Mouse (Mus musculus) hindbrain, embryonic 11.5 days (tissue): ENCODE measurements at regions not wholly inside any gene's neighbourhood (a gene's known extent, or its start where the extent isn't known, plus 50 kb on each side); places are given as distances from the start of the nearest gene placed in this dataset.
A peak's percentile ranks its signal among the peaks of the same experiment; 100 is the strongest.

Source experiments
- ATAC-seq: fragments of 200-750 bp; cut with Nextera tagmentation; 2 replicates; pipeline ENCODE4 v1.8.0; 2017; ENCODE audit warnings: mild to moderate bottlenecking, moderate TSS enrichment, moderate library complexity; ENCODE audit not compliant: low FRiP score
- DNase-seq: peaks from one replicate; pipeline ENCODE4 v3.0.0-alpha.2; 2015; ENCODE audit warnings: low spot score
- H3K27ac ChIP-seq: fragments of 300-500 bp; sonication (generic); 2 replicates; pipeline ENCODE4 v1.5.1; 2014; ENCODE audit warnings: mild to moderate bottlenecking, low read depth, low read length
- H3K27me3 ChIP-seq: fragments of 300-500 bp; sonication (generic); 2 replicates; pipeline ENCODE4 v1.6.1; 2014; ENCODE audit warnings: mild to moderate bottlenecking, low read length, moderate library complexity, mixed read lengths; ENCODE audit not compliant: control insufficient read depth, insufficient read depth
- H3K36me3 ChIP-seq: fragments of 300-500 bp; sonication (generic); 2 replicates; pipeline ENCODE4 v1.6.1; 2014; ENCODE audit warnings: mild to moderate bottlenecking, low read length, moderate library complexity, mixed read lengths; ENCODE audit not compliant: control insufficient read depth, insufficient read depth
- H3K4me1 ChIP-seq: fragments of 300-500 bp; sonication (generic); replicated peaks from 2 replicates; pipeline ENCODE4 v1.6.1; 2014; ENCODE audit warnings: low read length, mixed read lengths; ENCODE audit not compliant: control insufficient read depth, insufficient read depth
- H3K4me2 ChIP-seq: fragments of 300-500 bp; sonication (generic); replicated peaks from 2 replicates; pipeline ENCODE4 v1.6.1; 2014; ENCODE audit warnings: mild to moderate bottlenecking, low read depth, low read length
- H3K4me3 ChIP-seq: fragments of 300-500 bp; sonication (generic); 2 replicates; pipeline ENCODE4 v1.5.1; 2014; ENCODE audit warnings: low read depth, low read length
- H3K9ac ChIP-seq: fragments of 300-500 bp; sonication (generic); 2 replicates; pipeline ENCODE4 v1.6.1; 2014; ENCODE audit warnings: low read depth, low read length
- H3K9me3 ChIP-seq: fragments of 300-500 bp; sonication (generic); 2 replicates; pipeline ENCODE4 v1.6.1; 2016; ENCODE audit warnings: low read length; ENCODE audit not compliant: control insufficient read depth
- WGBS: fragments of 180-500 bp; shearing (Covaris S2); extraction: QIAGEN DNeasy Blood & Tissue Kit; methylation state at CpG from one replicate; pipeline ENCODE4 v1.1.7; 2014; 5-methylcytosine and 5-hydroxymethylcytosine counted together

DNA sequence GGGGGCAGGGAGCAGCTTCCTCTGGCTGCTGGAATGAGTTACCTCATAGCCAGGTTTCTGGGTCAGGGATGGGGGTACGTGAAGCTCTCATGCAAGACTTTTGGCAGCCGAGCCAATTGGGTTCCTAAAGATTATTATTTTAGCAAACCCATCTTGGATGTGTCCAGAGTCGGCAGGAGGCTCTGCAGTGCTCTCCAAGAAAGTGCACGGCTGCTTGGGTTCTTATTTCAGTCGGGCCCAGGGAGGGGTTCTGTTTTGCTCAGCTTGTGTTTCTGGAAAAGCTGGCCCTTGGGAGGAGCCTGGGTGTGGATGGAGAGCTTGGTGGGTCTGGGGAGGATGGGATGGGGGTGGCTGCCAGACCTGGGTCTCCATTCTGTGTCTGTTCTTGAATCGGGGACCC, 70.8 kb downstream of the Gm26897 start:
- no peaks in the 10 kb centered on the region for H3K36me3 ChIP-seq
- H3K9ac ChIP-seq = no peak overlapping the region
- ATAC-seq (no peak), DNase-seq (no peak)
- H3K4me3 ChIP-seq = no peak overlapping the region
- no peaks in the 10 kb centered on the region; the same call in 1 of the 2 replicates for H3K4me1 ChIP-seq
- no peak overlapping the region for H3K27ac ChIP-seq
- no peaks in the 10 kb centered on the region for H3K27me3 ChIP-seq
- no peaks in the 10 kb centered on the region for H3K9me3 ChIP-seq
- 60% methylated on average over 6 of the region's 6 CpGs for WGBS
- H3K4me2 ChIP-seq = no peak overlapping the region

DNA sequence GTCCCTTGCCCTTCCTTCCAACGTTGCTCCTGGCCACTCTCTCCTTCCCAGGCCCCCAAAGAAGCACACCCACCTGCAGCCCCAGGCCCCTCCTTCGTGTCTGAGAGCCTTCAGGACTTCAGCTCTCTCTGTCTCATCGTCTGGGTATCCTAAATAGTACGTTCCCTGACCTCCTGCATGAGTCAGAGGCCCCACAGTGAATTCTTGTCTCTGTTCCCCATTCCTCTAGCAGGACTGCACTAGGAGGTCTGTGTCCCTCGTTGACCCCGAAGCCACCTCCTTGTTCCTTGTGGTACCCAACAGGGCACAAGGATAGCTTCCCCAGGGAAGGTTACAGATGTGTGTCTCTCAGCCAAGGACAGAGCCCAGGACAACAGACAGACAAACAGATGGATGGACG, 71.4 kb downstream of the Gm26897 start:
- ATAC-seq (no peak), DNase-seq (no peak)
- WGBS = 67% methylated on average over 7 of the region's 7 CpGs
- Histone ChIP-seq H3K36me3 (no peaks in the 10 kb centered on the region), H3K27ac (no peak overlapping the region), H3K4me1 (no peaks in the 10 kb centered on the region; the same call in 1 of the 2 replicates), H3K9me3 (no peaks in the 10 kb centered on the region), H3K9ac (no peak overlapping the region), H3K4me3 (no peak overlapping the region), H3K4me2 (no peak overlapping the region), H3K27me3 (no peaks in the 10 kb centered on the region)

GRCm38 (mm10) chr5:111805761-111806191, 72.1 kb downstream of the Gm26897 start:
- H3K27me3 ChIP-seq = no peaks in the 10 kb centered on the region
- no peaks in the 10 kb centered on the region; the same call in 1 of the 2 replicates for H3K4me1 ChIP-seq
- no peaks in the 10 kb centered on the region for H3K9me3 ChIP-seq
- peak; percentile 29 for DNase-seq
- H3K4me3 ChIP-seq = no peak overlapping the region
- H3K9ac ChIP-seq = no peak overlapping the region
- WGBS = 45% methylated on average over 17 of the region's 17 CpGs
- no peaks in the 10 kb centered on the region for H3K36me3 ChIP-seq
- H3K4me2 ChIP-seq = no peak overlapping the region
- no peak overlapping the region for H3K27ac ChIP-seq
- no peak for ATAC-seq

DNA sequence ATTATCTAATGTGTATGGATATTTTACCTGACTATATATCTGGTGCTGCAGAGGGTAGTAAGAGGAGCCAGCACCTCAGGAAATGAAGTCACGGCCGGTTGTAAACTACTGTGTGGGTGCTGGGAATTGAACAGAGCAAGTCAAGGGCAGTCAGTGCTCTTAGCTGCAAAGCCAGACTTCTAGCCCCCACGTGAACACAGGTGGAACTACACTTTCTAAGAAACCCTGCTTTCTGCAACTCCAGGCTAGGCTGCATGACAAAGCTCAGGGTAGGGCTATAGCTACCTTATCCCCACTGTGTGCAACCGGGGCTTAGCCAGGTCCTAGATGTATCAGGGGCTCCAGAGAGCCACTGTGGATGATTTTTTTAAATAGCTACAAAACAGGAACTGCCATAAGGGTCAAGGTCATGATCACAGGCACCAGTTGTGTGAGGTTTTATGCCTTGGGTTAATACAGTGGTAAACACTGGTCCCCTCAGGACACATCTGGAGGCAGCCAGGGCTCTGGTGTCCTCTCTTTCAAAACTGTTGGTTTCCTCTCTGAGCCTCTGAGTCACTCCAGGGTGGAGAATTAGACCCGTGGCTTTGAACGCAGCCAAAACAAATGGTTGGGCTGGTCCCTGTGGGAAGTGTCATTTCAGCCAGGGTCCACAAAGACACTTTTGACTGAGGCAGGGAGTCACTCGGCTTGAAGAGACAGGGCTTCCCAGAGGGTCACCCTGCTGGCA, 76.5 kb downstream of the Gm26897 start:
- Histone ChIP-seq H3K9ac (no peak overlapping the region), H3K4me2 (no peak overlapping the region), H3K27me3 (no peaks in the 10 kb centered on the region), H3K36me3 (no peaks in the 10 kb centered on the region), H3K9me3 (no peaks in the 10 kb centered on the region), H3K4me3 (no peak overlapping the region), H3K4me1 (no peaks in the 10 kb centered on the region; the same call in 1 of the 2 replicates), H3K27ac (no peak overlapping the region)
- ATAC-seq (no peak), DNase-seq (no peak)
- WGBS = 41% methylated on average over 7 of the region's 7 CpGs

DNA sequence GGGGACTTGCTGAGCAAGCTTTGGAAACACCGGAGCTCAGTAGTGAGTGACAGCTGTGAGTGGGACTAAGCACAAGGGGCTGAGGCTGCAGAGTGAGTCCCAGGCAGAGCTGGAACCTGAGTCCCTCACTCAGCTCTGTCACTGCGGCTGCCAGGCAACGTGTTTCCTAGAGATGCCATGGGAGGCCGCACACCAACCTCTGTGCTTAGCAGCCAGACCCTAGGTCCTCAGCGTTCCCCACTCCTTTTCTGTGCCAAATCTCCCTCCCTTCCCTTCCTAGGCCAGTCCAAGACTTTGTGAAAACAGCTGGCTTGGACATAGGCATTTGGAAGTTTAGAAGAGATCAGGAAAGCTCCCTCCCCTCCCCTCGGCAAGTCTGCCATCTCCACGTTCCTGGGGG, 78.9 kb downstream of the Gm26897 start:
- ATAC-seq (no peak), DNase-seq (no peak)
- Histone ChIP-seq H3K27ac (no peak overlapping the region), H3K36me3 (no peaks in the 10 kb centered on the region), H3K27me3 (no peaks in the 10 kb centered on the region), H3K4me3 (no peak overlapping the region), H3K4me2 (no peak overlapping the region), H3K9ac (no peak overlapping the region), H3K9me3 (no peaks in the 10 kb centered on the region), H3K4me1 (no peaks in the 10 kb centered on the region)
- 55% methylated on average over 7 of the region's 7 CpGs for WGBS

DNA sequence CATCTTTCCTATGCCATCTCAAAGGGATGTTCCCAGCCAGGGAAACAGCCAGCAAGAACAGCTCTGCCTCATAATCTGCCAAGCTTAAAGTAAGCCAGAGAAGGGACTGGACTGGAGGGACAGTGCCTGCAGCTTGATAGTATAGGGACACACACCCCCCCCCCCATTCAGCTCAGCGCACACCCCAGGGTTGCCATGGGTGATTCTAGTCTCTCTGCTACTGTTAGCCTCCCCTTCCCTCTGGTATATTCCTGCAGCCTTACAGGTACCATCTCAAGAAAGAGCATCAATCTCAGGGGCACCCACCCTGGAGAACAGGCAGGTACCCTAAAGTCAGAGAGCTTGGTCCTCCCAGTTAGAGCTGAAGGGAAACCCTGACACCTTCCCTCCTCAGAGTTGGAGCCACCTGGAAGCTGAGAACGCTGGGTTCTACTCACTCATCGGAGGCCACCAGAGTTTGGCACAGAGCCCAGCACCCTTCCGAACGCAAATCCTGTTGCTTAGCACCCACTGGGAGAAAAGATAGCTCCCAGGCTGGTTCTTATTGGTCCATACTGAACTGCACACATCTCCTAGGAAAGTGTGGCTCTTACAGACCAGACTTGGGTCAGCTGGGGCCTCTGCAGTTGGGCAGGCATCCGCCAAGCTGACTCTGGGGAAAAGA, 79.5 kb downstream of the Gm26897 start:
- no peak overlapping the region for H3K9ac ChIP-seq
- no peaks in the 10 kb centered on the region for H3K4me1 ChIP-seq
- H3K27ac ChIP-seq = no peak overlapping the region
- no peak overlapping the region for H3K4me3 ChIP-seq
- WGBS = 90% methylated on average over 6 of the region's 6 CpGs
- H3K27me3 ChIP-seq = no peaks in the 10 kb centered on the region
- no peaks in the 10 kb centered on the region for H3K9me3 ChIP-seq
- ATAC-seq (no peak), DNase-seq (no peak)
- H3K4me2 ChIP-seq = no peak overlapping the region
- H3K36me3 ChIP-seq = no peaks in the 10 kb centered on the region

DNA sequence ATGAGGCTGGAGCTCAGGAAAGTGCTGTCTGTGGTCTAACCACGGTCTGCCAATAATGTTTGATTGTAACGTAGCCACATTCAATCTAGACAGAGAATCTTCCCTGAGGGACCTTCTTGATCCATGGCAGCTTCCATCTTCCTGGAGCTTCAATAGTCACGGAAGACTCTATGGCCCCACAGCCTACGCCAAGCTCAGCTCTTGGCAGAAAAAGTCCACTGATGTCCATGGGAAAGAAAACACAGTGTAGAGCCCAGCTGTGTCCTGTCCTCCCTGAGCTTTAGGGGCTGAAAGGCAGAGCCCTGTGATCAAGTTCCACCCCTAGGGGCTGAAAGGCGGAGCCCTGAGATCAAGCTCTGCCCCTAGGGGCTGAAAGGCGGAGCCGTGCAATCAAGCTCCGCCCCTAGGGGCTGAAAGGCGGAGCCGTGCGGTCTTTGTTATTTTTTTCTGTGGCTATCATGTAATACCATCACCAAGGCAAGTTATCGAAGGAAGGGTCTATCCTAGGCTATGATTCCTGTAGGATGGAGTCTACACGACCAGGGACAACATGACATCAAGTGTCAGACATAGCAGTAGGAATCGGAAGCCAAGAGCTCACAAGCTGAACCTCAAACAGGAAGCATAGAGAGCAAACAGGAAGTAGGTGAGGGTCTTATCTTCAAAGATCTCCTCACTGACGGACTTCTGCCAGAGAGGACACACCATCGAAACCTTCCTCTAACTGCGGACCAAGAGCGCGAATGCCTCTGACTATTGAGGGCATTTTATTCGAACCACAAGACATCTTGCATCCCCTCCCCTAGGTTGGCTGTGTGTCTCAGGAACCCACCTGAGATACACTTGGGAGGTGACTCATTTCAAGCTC, 81.4 kb downstream of the Gm26897 start:
- no peaks in the 10 kb centered on the region for H3K27me3 ChIP-seq
- DNase-seq = no peak
- no peak overlapping the region for H3K4me3 ChIP-seq
- H3K27ac ChIP-seq = no peak overlapping the region
- 91% methylated on average over 20 of the region's 20 CpGs for WGBS
- H3K4me1 ChIP-seq = no peaks in the 10 kb centered on the region
- no peaks in the 10 kb centered on the region for H3K36me3 ChIP-seq
- no peaks in the 10 kb centered on the region for H3K9me3 ChIP-seq
- H3K4me2 ChIP-seq = no peak overlapping the region
- ATAC-seq = no peak
- no peak overlapping the region for H3K9ac ChIP-seq

DNA sequence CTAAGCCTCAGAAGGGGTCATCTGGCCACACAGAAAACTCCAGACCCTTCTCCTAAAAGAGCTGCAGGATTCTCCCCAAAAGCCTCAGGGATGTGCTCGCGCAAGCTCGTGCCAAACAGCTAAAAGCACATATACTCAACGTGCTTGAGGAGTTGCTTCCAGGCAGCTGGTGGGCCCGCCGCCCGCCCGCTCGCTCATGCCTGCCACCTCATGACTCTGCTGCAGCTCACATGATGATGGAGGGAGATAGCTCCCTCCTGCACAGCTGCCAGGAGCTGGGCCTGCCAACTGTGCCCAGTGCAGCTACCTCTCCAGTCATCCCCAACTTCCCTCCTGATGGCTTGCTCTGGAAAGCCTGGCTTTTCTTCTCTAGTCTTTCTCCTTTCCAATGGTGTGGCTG, 87.2 kb downstream of the Gm26897 start:
- no peaks in the 10 kb centered on the region for H3K27me3 ChIP-seq

More for the DNA sequence above, 87.2 kb downstream of the Gm26897 start:
- Histone ChIP-seq H3K36me3 (no peaks in the 10 kb centered on the region), H3K4me3 (no peak overlapping the region), H3K9me3 (no peaks in the 10 kb centered on the region), H3K9ac (no peak overlapping the region), H3K27ac (no peak overlapping the region), H3K4me1 (no peaks in the 10 kb centered on the region), H3K4me2 (no peak overlapping the region)
- ATAC-seq = no peak
- no peak for DNase-seq
- WGBS = 91% methylated on average over 9 of the region's 9 CpGs
